Mouse (Mus musculus): ENCODE data around the gene Gm28043. TPM values are rescaled to one million over a fixed set of nuclear protein-coding genes. Genes with fewer than 3 reads are reported as not detected.
A peak's percentile ranks its signal among the peaks of the same experiment; 100 is the strongest.

Gm28043 gene
- polyA plus RNA-seq, 1 experiment from 2014 or later: 2.5 TPM

GRCm38 (mm10) chr17:29669936-29670335 lies 55.3 kb downstream of the Gm28043 start:
- peaks cover 30% of the 10 kb centered on the region for H3K36me3 ChIP-seq (ENCODE audit: insufficient read depth, low read length)
- no peak overlapping the region for H3K27ac ChIP-seq (ENCODE audit: low read length)
- no peaks in the 10 kb centered on the region for H3K27me3 ChIP-seq (ENCODE audit: insufficient read depth, low read length)
- ATAC-seq (ENCODE audit: low FRiP score, low TSS enrichment): no peak
- H3K4me2 ChIP-seq (replicated peaks; ENCODE audit: low read depth, low read length): no peak overlapping the region
- no peak overlapping the region for H3K4me3 ChIP-seq (ENCODE audit: low read length)
- H3K4me1 ChIP-seq (ENCODE audit: insufficient read depth, low read length): no peaks in the 10 kb centered on the region
- no peak overlapping the region for H3K9ac ChIP-seq (replicated peaks; ENCODE audit: low read length)
- no peaks in the 10 kb centered on the region for H3K9me3 ChIP-seq (ENCODE audit: low read length)

GRCm38 (mm10) chr17:29671021-29671420 lies 56.3 kb downstream of the Gm28043 start:
- Histone ChIP-seq H3K36me3 (ENCODE audit: insufficient read depth, low read length) (peaks cover 34% of the 10 kb centered on the region), H3K4me1 (ENCODE audit: insufficient read depth, low read length) (no peaks in the 10 kb centered on the region), H3K27ac (ENCODE audit: low read length) (no peak overlapping the region), H3K27me3 (ENCODE audit: insufficient read depth, low read length) (no peaks in the 10 kb centered on the region), H3K4me2 (replicated peaks; ENCODE audit: low read depth, low read length) (no peak overlapping the region), H3K4me3 (ENCODE audit: low read length) (no peak overlapping the region), H3K9me3 (ENCODE audit: low read length) (no peaks in the 10 kb centered on the region), H3K9ac (replicated peaks; ENCODE audit: low read length) (no peak overlapping the region)
- ATAC-seq (ENCODE audit: low FRiP score, low TSS enrichment): no peak
- WGBS: 77% methylated on average over 2 of the region's 2 CpGs

GRCm38 (mm10) chr17:29673325-29673724 lies 58.6 kb downstream of the Gm28043 start:
- no peak overlapping the region for H3K4me2 ChIP-seq (replicated peaks; ENCODE audit: low read depth, low read length)

GRCm38 (mm10) chr17:29678526-29678925 lies 63.9 kb downstream of the Gm28043 start:
- H3K9ac ChIP-seq (replicated peaks; ENCODE audit: low read length): no peak overlapping the region
- WGBS: 84% methylated on average over 8 of the region's 8 CpGs
- no peaks in the 10 kb centered on the region for H3K9me3 ChIP-seq (ENCODE audit: low read length)
- no peak for ATAC-seq (ENCODE audit: low FRiP score, low TSS enrichment)
- H3K4me1 ChIP-seq (ENCODE audit: insufficient read depth, low read length): 0 out of 2 replicates have a peak, but pooled peaks cover 5% of the 10 kb centered on the region
- H3K27ac ChIP-seq (ENCODE audit: low read length): no peak overlapping the region
- no peaks in the 10 kb centered on the region for H3K27me3 ChIP-seq (ENCODE audit: insufficient read depth, low read length)
- peaks cover 55% of the 10 kb centered on the region for H3K36me3 ChIP-seq (ENCODE audit: insufficient read depth, low read length)
- no peak overlapping the region for H3K4me3 ChIP-seq (ENCODE audit: low read length)
- H3K4me2 ChIP-seq (replicated peaks; ENCODE audit: low read depth, low read length): no peak overlapping the region

More at GRCm38 (mm10) chr17:29673325-29673724, 58.6 kb downstream of the Gm28043 start:
- H3K9me3 ChIP-seq (ENCODE audit: low read length): no peaks in the 10 kb centered on the region
- no peaks in the 10 kb centered on the region for H3K4me1 ChIP-seq (ENCODE audit: insufficient read depth, low read length)
- no peak overlapping the region for H3K4me3 ChIP-seq (ENCODE audit: low read length)
- no peak overlapping the region for H3K27ac ChIP-seq (ENCODE audit: low read length)
- no peaks in the 10 kb centered on the region for H3K27me3 ChIP-seq (ENCODE audit: insufficient read depth, low read length)
- peaks cover 37% of the 10 kb centered on the region for H3K36me3 ChIP-seq (ENCODE audit: insufficient read depth, low read length)
- no peak overlapping the region for H3K9ac ChIP-seq (replicated peaks; ENCODE audit: low read length)
- WGBS: 88% methylated on average over 4 of the region's 4 CpGs
- ATAC-seq (ENCODE audit: low FRiP score, low TSS enrichment): no peak

GRCm38 (mm10) chr17:29679038-29679767 lies 64.5 kb downstream of the Gm28043 start:
- 89% methylated on average over 6 of the region's 6 CpGs for WGBS
- Histone ChIP-seq H3K4me3 (ENCODE audit: low read length) (no peak overlapping the region), H3K9ac (replicated peaks; ENCODE audit: low read length) (no peak overlapping the region), H3K4me1 (ENCODE audit: insufficient read depth, low read length) (0 out of 2 replicates have a peak, but pooled peaks cover 5% of the 10 kb centered on the region), H3K9me3 (ENCODE audit: low read length) (no peaks in the 10 kb centered on the region), H3K4me2 (replicated peaks; ENCODE audit: low read depth, low read length) (no peak overlapping the region), H3K27me3 (ENCODE audit: insufficient read depth, low read length) (no peaks in the 10 kb centered on the region), H3K27ac (ENCODE audit: low read length) (no peak overlapping the region), H3K36me3 (ENCODE audit: insufficient read depth, low read length) (peaks cover 49% of the 10 kb centered on the region)
- ATAC-seq (ENCODE audit: low FRiP score, low TSS enrichment): no peak

- 73% methylated on average over 2 of the region's 2 CpGs for WGBS
- H3K4me3 ChIP-seq (ENCODE audit: low read length): no peak overlapping the region
- no peaks in the 10 kb centered on the region for H3K9me3 ChIP-seq (ENCODE audit: low read length)
- peak; percentile 89 for ATAC-seq (ENCODE audit: low FRiP score, low TSS enrichment)
- peaks cover 55% of the 10 kb centered on the region for H3K36me3 ChIP-seq (ENCODE audit: insufficient read depth, low read length)
- H3K27me3 ChIP-seq (ENCODE audit: insufficient read depth, low read length): no peaks in the 10 kb centered on the region
- H3K27ac ChIP-seq (ENCODE audit: low read length): peak overlapping the region; percentile 52; the same call in 1 of the 2 replicates
- H3K9ac ChIP-seq (replicated peaks; ENCODE audit: low read length): no peak overlapping the region
- H3K4me2 ChIP-seq (replicated peaks; ENCODE audit: low read depth, low read length): no peak overlapping the region
- 0 out of 2 replicates have a peak, but pooled peaks cover 5% of the 10 kb centered on the region for H3K4me1 ChIP-seq (ENCODE audit: insufficient read depth, low read length)
Measured at GRCm38 (mm10) chr17:29680174-29680573, 65.5 kb downstream of the Gm28043 start.

GRCm38 (mm10) chr17:29680921-29681320 lies 66.2 kb downstream of the Gm28043 start:
- no peak overlapping the region for H3K9ac ChIP-seq (replicated peaks; ENCODE audit: low read length)
- H3K27ac ChIP-seq (ENCODE audit: low read length): peak overlapping the region; percentile 59
- ATAC-seq (ENCODE audit: low FRiP score, low TSS enrichment): no peak
- H3K4me2 ChIP-seq (replicated peaks; ENCODE audit: low read depth, low read length): no peak overlapping the region
- H3K4me3 ChIP-seq (ENCODE audit: low read length): no peak overlapping the region
- no peaks in the 10 kb centered on the region for H3K27me3 ChIP-seq (ENCODE audit: insufficient read depth, low read length)
- no peaks in the 10 kb centered on the region for H3K9me3 ChIP-seq (ENCODE audit: low read length)
- 88% methylated on average over 2 of the region's 2 CpGs for whole genome bisulfite sequencing
- peaks cover 56% of the 10 kb centered on the region for H3K36me3 ChIP-seq (ENCODE audit: insufficient read depth, low read length)
- H3K4me1 ChIP-seq (ENCODE audit: insufficient read depth, low read length): 0 out of 2 replicates have a peak, but pooled peaks cover 5% of the 10 kb centered on the region

- H3K9ac ChIP-seq (replicated peaks; ENCODE audit: low read length): no peak overlapping the region
- no peak overlapping the region for H3K4me2 ChIP-seq (replicated peaks; ENCODE audit: low read depth, low read length)
- H3K36me3 ChIP-seq (ENCODE audit: insufficient read depth, low read length): peaks cover 51% of the 10 kb centered on the region
- H3K27me3 ChIP-seq (ENCODE audit: insufficient read depth, low read length): no peaks in the 10 kb centered on the region
- 0 out of 2 replicates have a peak, but pooled peaks cover 5% of the 10 kb centered on the region for H3K4me1 ChIP-seq (ENCODE audit: insufficient read depth, low read length)
- H3K4me3 ChIP-seq (ENCODE audit: low read length): no peak overlapping the region
- 96% methylated on average over 9 of the region's 9 CpGs for WGBS
- H3K9me3 ChIP-seq (ENCODE audit: low read length): no peaks in the 10 kb centered on the region
- no peak for ATAC-seq (ENCODE audit: low FRiP score, low TSS enrichment)
- H3K27ac ChIP-seq (ENCODE audit: low read length): no peak overlapping the region
Measured at GRCm38 (mm10) chr17:29681669-29682068, 67.0 kb downstream of the Gm28043 start.

- Histone ChIP-seq H3K4me2 (replicated peaks; ENCODE audit: low read depth, low read length) (no peak overlapping the region), H3K9ac (replicated peaks; ENCODE audit: low read length) (no peak overlapping the region), H3K9me3 (ENCODE audit: low read length) (no peaks in the 10 kb centered on the region), H3K27me3 (ENCODE audit: insufficient read depth, low read length) (no peaks in the 10 kb centered on the region), H3K4me1 (ENCODE audit: insufficient read depth, low read length) (0 out of 2 replicates have a peak, but pooled peaks cover 5% of the 10 kb centered on the region), H3K36me3 (ENCODE audit: insufficient read depth, low read length) (peaks cover 47% of the 10 kb centered on the region; the same call in 1 of the 2 replicates), H3K27ac (ENCODE audit: low read length) (no peak overlapping the region), H3K4me3 (ENCODE audit: low read length) (no peak overlapping the region)
- no peak for ATAC-seq (ENCODE audit: low FRiP score, low TSS enrichment)
- 91% methylated on average over 7 of the region's 7 CpGs for WGBS
Measured at GRCm38 (mm10) chr17:29682261-29682660, 67.6 kb downstream of the Gm28043 start.

- Histone ChIP-seq H3K4me3 (ENCODE audit: low read length) (no peak overlapping the region), H3K27me3 (ENCODE audit: insufficient read depth, low read length) (no peaks in the 10 kb centered on the region), H3K9me3 (ENCODE audit: low read length) (no peaks in the 10 kb centered on the region), H3K27ac (ENCODE audit: low read length) (no peak overlapping the region), H3K4me1 (ENCODE audit: insufficient read depth, low read length) (0 out of 2 replicates have a peak, but pooled peaks cover 5% of the 10 kb centered on the region), H3K36me3 (ENCODE audit: insufficient read depth, low read length) (peaks cover 47% of the 10 kb centered on the region; the same call in 1 of the 2 replicates), H3K4me2 (replicated peaks; ENCODE audit: low read depth, low read length) (no peak overlapping the region), H3K9ac (replicated peaks; ENCODE audit: low read length) (no peak overlapping the region)
- no peak for ATAC-seq (ENCODE audit: low FRiP score, low TSS enrichment)
- WGBS: 48% methylated on average over 2 of the region's 2 CpGs
Measured at GRCm38 (mm10) chr17:29683127-29683526, 68.5 kb downstream of the Gm28043 start.
